Mouse (Mus musculus): Measurements from ENCODE around the gene Pcdh7. TPM values are rescaled to one million over a fixed set of nuclear protein-coding genes. Genes with fewer than 3 reads are reported as not detected.

Gene Pcdh7
- polyA plus RNA-seq, 1 experiment = 7.8 TPM

GRCm38 (mm10) chr5:57743956-57744661 lies 26.3 kb downstream of the Pcdh7 start:
- H3K27me3 ChIP-seq (ENCODE audit: control insufficient read depth, insufficient read depth, low read length, poor library complexity, severe bottlenecking) = no peaks in the 10 kb centered on the region
- H3K27ac ChIP-seq (ENCODE audit: insufficient read depth, low read length) = no peak overlapping the region
- H3K9ac ChIP-seq (ENCODE audit: low read depth, poor library complexity, severe bottlenecking) = no peak overlapping the region
- no peaks in the 10 kb centered on the region for H3K36me3 ChIP-seq (ENCODE audit: control insufficient read depth, insufficient read depth, low read length, poor library complexity, severe bottlenecking)
- no peak for TF ChIP-seq EP300 (IDR thresholded peaks at IDR 0.05; ENCODE audit: insufficient read depth, low read depth, low read length)
- no peak for TF ChIP-seq CTCF (IDR thresholded peaks at IDR 0.05; ENCODE audit: low read depth, low read length)
- no peak for TF ChIP-seq POLR2A (IDR thresholded peaks at IDR 0.05; ENCODE audit: insufficient read depth, low read length)
- H3K4me1 ChIP-seq (ENCODE audit: control insufficient read depth, insufficient read depth, low read length) = no peaks in the 10 kb centered on the region
- no peak overlapping the region for H3K4me3 ChIP-seq (ENCODE audit: low read depth, low read length)
- H3K9me3 ChIP-seq (replicated peaks; ENCODE audit: control insufficient read depth, insufficient read depth, low read length, poor library complexity, severe bottlenecking) = no peaks in the 10 kb centered on the region

GRCm38 (mm10) chr5:57745879-57746278 lies 28.1 kb downstream of the Pcdh7 start:
- H3K36me3 ChIP-seq (ENCODE audit: control insufficient read depth, insufficient read depth, low read length, poor library complexity, severe bottlenecking) = no peaks in the 10 kb centered on the region
- no peaks in the 10 kb centered on the region for H3K4me1 ChIP-seq (ENCODE audit: control insufficient read depth, insufficient read depth, low read length)
- H3K4me3 ChIP-seq (ENCODE audit: low read depth, low read length) = no peak overlapping the region
- TF ChIP-seq POLR2A (IDR thresholded peaks at IDR 0.05; ENCODE audit: insufficient read depth, low read length) (no peak), EP300 (IDR thresholded peaks at IDR 0.05; ENCODE audit: insufficient read depth, low read depth, low read length) (no peak)
- no peaks in the 10 kb centered on the region for H3K27me3 ChIP-seq (ENCODE audit: control insufficient read depth, insufficient read depth, low read length, poor library complexity, severe bottlenecking)
- no peak overlapping the region for H3K9ac ChIP-seq (ENCODE audit: low read depth, poor library complexity, severe bottlenecking)
- no peak overlapping the region for H3K27ac ChIP-seq (ENCODE audit: insufficient read depth, low read length)
- H3K9me3 ChIP-seq (replicated peaks; ENCODE audit: control insufficient read depth, insufficient read depth, low read length, poor library complexity, severe bottlenecking) = no peaks in the 10 kb centered on the region

- Histone ChIP-seq H3K4me3 (ENCODE audit: low read depth, low read length) (no peak overlapping the region), H3K36me3 (ENCODE audit: control insufficient read depth, insufficient read depth, low read length, poor library complexity, severe bottlenecking) (no peaks in the 10 kb centered on the region), H3K27ac (ENCODE audit: insufficient read depth, low read length) (no peak overlapping the region), H3K9me3 (replicated peaks; ENCODE audit: control insufficient read depth, insufficient read depth, low read length, poor library complexity, severe bottlenecking) (no peaks in the 10 kb centered on the region), H3K27me3 (ENCODE audit: control insufficient read depth, insufficient read depth, low read length, poor library complexity, severe bottlenecking) (no peaks in the 10 kb centered on the region), H3K4me1 (ENCODE audit: control insufficient read depth, insufficient read depth, low read length) (no peaks in the 10 kb centered on the region), H3K9ac (ENCODE audit: low read depth, poor library complexity, severe bottlenecking) (no peak overlapping the region)
- no peak for TF ChIP-seq CTCF (IDR thresholded peaks at IDR 0.05; ENCODE audit: low read depth, low read length)
- no peak for TF ChIP-seq POLR2A (IDR thresholded peaks at IDR 0.05; ENCODE audit: insufficient read depth, low read length)
- no peak for TF ChIP-seq EP300 (IDR thresholded peaks at IDR 0.05; ENCODE audit: insufficient read depth, low read depth, low read length)
These were observed 32.6 kb downstream of the Pcdh7 start for GRCm38 (mm10) chr5:57750320-57750719.

GRCm38 (mm10) chr5:57755791-57756190 lies 38.0 kb downstream of the Pcdh7 start:
- no peak overlapping the region for H3K4me3 ChIP-seq (ENCODE audit: low read depth, low read length)
- TF ChIP-seq EP300 (IDR thresholded peaks at IDR 0.05; ENCODE audit: insufficient read depth, low read depth, low read length) = no peak
- no peak for TF ChIP-seq CTCF (IDR thresholded peaks at IDR 0.05; ENCODE audit: low read depth, low read length)
- TF ChIP-seq POLR2A (IDR thresholded peaks at IDR 0.05; ENCODE audit: insufficient read depth, low read length) = no peak
- H3K4me1 ChIP-seq (ENCODE audit: control insufficient read depth, insufficient read depth, low read length) = no peaks in the 10 kb centered on the region
- no peaks in the 10 kb centered on the region for H3K9me3 ChIP-seq (replicated peaks; ENCODE audit: control insufficient read depth, insufficient read depth, low read length, poor library complexity, severe bottlenecking)
- no peaks in the 10 kb centered on the region for H3K27me3 ChIP-seq (ENCODE audit: control insufficient read depth, insufficient read depth, low read length, poor library complexity, severe bottlenecking)
- H3K9ac ChIP-seq (ENCODE audit: low read depth, poor library complexity, severe bottlenecking) = no peak overlapping the region
- no peak overlapping the region for H3K27ac ChIP-seq (ENCODE audit: insufficient read depth, low read length)
- H3K36me3 ChIP-seq (ENCODE audit: control insufficient read depth, insufficient read depth, low read length, poor library complexity, severe bottlenecking) = no peaks in the 10 kb centered on the region

GRCm38 (mm10) chr5:57756726-57757424 lies 39.1 kb downstream of the Pcdh7 start:
- no peak overlapping the region for H3K9ac ChIP-seq (ENCODE audit: low read depth, poor library complexity, severe bottlenecking)
- H3K36me3 ChIP-seq (ENCODE audit: control insufficient read depth, insufficient read depth, low read length, poor library complexity, severe bottlenecking) = no peaks in the 10 kb centered on the region
- no peak overlapping the region for H3K27ac ChIP-seq (ENCODE audit: insufficient read depth, low read length)
- H3K4me3 ChIP-seq (ENCODE audit: low read depth, low read length) = no peak overlapping the region
- H3K9me3 ChIP-seq (replicated peaks; ENCODE audit: control insufficient read depth, insufficient read depth, low read length, poor library complexity, severe bottlenecking) = no peaks in the 10 kb centered on the region
- no peaks in the 10 kb centered on the region for H3K4me1 ChIP-seq (ENCODE audit: control insufficient read depth, insufficient read depth, low read length)
- TF ChIP-seq CTCF (IDR thresholded peaks at IDR 0.05; ENCODE audit: low read depth, low read length) = no peak
- no peak for TF ChIP-seq POLR2A (IDR thresholded peaks at IDR 0.05; ENCODE audit: insufficient read depth, low read length)
- TF ChIP-seq EP300 (IDR thresholded peaks at IDR 0.05; ENCODE audit: insufficient read depth, low read depth, low read length) = no peak
- H3K27me3 ChIP-seq (ENCODE audit: control insufficient read depth, insufficient read depth, low read length, poor library complexity, severe bottlenecking) = no peaks in the 10 kb centered on the region

GRCm38 (mm10) chr5:57757436-57757898 lies 39.7 kb downstream of the Pcdh7 start:
- H3K9me3 ChIP-seq (replicated peaks; ENCODE audit: control insufficient read depth, insufficient read depth, low read length, poor library complexity, severe bottlenecking) = no peaks in the 10 kb centered on the region
- no peaks in the 10 kb centered on the region for H3K4me1 ChIP-seq (ENCODE audit: control insufficient read depth, insufficient read depth, low read length)
- no peak overlapping the region for H3K27ac ChIP-seq (ENCODE audit: insufficient read depth, low read length)
- no peak overlapping the region for H3K9ac ChIP-seq (ENCODE audit: low read depth, poor library complexity, severe bottlenecking)
- no peaks in the 10 kb centered on the region for H3K36me3 ChIP-seq (ENCODE audit: control insufficient read depth, insufficient read depth, low read length, poor library complexity, severe bottlenecking)
- no peak overlapping the region for H3K4me3 ChIP-seq (ENCODE audit: low read depth, low read length)
- TF ChIP-seq POLR2A (IDR thresholded peaks at IDR 0.05; ENCODE audit: insufficient read depth, low read length) (no peak), CTCF (IDR thresholded peaks at IDR 0.05; ENCODE audit: low read depth, low read length) (no peak), EP300 (IDR thresholded peaks at IDR 0.05; ENCODE audit: insufficient read depth, low read depth, low read length) (no peak)
- H3K27me3 ChIP-seq (ENCODE audit: control insufficient read depth, insufficient read depth, low read length, poor library complexity, severe bottlenecking) = no peaks in the 10 kb centered on the region

All from ES-Bruce4 (cell line).